Mouse (Mus musculus): ENCODE data around the gene Fkbp5. TPM values are rescaled to one million over a fixed set of nuclear protein-coding genes. Genes with fewer than 3 reads are reported as not detected.
"Not testable (repeated sequence)": the region's sequence is repeated elsewhere in the genome, so short reads cannot be mapped to it uniquely, and the experiment has no call there.

The Fkbp5 gene
- total RNA-seq, 2 experiments from 2014 or later = 40.4 to 69.3 TPM

GRCm38 (mm10) chr17:28362653-28363292 lies 154.6 kb downstream of the Fkbp5 start:
- intact Hi-C loops (cut with DNase I) = no loop called here
- DNase-seq (ENCODE audit: low spot score in 2 of 2) = no peak

DNA sequence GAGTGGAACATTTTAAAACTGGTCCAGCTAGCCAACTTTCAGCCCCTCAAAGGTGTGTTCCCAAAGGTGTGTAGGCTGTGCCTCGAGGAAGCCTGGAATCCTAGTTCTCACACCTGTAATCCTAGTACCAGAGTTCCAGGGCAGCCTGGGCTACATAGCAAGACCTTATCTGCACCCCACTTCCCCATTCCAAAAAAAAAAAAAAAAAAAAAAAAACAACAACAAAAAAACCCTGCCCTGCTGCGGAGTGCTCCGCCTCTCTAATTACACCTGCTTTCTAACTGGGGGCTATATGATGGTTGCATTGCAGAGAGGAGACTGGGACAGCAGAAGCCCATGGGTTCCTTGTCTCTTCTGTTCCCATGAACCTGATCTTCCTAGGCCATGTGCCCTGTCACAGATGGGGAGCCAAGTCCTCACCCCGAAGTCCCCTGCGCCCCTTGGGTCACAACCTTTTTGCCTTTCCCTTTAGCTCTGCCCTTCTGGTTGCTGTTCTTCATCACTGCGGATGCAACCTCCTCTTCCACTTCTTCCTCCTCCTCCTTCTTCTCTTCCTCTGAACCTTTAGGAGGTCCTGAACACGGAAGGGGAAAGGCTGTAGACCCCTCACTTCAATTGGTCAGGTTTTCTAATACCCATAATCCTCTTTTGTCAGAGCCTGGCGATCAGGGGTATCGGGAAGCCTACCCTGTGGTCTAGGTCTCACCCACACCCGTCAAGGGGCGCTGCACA lies 155.2 kb downstream of the Fkbp5 start:
- no peak for DNase-seq (ENCODE audit: low spot score in 2 of 2)
- intact Hi-C loops (cut with DNase I) = no loop called here

DNA sequence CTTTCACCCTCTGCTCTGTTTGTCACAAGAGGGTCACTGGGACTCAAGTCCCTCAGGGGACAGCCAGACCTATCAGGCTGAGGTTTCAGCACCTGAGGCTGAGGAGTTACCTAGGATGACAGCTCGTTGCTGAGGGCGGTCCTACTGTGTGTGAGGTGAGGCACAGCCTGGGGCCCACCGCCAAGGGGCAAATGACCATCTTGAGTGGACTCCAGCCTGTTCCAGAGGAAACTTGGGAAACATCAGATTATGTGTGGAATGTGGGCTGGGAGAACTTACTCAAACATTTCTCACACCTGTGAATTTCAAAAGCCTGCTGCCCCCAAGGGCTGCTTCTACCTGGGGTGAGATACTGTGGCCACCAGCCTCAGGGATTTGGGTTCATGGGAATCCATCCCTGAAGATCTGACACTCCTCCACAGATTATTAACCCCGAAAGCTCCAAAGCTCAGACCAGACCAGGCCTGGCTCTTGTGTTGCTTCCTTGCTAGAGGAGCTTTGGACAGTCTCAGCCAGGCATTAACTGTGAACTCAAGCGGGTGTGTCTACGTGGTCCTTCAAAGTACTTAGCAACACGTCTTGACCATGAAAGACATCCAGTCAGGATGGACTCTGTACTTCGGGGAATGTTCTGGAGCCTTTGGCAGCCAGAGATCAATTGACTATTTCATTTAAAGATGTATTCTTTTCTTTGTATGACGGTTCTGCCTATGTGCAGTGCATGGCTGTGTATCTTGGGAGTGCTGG lies 156.6 kb downstream of the Fkbp5 start:
- no peak for DNase-seq (ENCODE audit: low spot score in 2 of 2)
- intact Hi-C loops (cut with DNase I) = no loop called here

GRCm38 (mm10) chr17:28358576-28359261 lies 158.6 kb downstream of the Fkbp5 start:
- DNase-seq (ENCODE audit: low spot score in 2 of 2); intact Hi-C loops (cut with DNase I): not testable (repeated sequence)

GRCm38 (mm10) chr17:28355871-28356270 lies 161.5 kb downstream of the Fkbp5 start:
- intact Hi-C loops (cut with DNase I) = no loop called here
- no peak for DNase-seq (ENCODE audit: low spot score in 2 of 2)

DNA sequence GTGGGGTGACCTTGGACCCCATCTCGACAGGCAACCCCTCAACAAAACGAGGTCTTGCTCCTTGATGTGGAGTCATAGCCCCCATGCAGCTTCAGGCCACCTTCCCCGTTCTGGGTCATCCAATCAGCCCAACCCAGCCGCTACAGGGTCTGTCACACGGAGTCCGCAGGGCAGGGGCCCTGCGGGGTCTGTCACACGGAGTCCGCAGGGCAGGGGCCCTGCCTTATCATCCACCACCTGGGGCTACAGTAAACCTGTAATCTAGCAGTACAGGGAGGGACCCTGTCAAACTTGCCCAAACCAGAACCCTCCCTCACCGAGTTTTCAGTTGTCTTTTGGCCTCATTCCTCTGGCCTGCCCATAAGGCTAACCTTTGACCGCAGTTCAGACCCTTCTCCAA lies 165.3 kb downstream of the Fkbp5 start:
- intact Hi-C loops (cut with DNase I) = no loop called here
- no peak for DNase-seq (ENCODE audit: low spot score in 2 of 2)

DNA sequence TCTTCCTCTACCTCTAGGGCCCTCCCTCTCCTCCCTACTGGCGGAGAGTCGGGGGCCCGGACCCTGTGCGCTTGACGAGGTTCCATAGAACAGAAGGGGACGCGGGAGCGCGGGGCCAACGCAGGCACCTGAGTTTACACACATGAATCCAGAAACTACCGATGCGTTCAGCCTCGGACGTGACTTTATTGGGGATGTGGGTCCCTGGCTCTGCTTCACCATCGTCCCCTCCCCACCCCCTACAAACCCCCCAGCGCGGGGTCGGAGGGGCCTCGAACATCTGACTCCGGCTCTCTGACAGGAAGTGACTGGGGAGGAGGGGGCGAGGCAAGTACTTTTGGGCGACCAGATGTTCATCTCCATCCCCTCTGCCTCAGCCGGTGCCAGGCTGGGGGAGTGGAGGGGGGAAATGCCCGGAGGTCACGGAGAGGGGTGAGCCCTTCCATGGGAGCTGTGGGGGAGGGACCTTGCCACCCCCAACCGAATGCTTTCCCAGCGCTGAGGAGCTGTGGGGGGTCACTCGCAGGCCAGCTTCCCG lies 165.9 kb downstream of the Fkbp5 start:
- intact Hi-C loops (cut with DNase I) = no loop called here

DNA sequence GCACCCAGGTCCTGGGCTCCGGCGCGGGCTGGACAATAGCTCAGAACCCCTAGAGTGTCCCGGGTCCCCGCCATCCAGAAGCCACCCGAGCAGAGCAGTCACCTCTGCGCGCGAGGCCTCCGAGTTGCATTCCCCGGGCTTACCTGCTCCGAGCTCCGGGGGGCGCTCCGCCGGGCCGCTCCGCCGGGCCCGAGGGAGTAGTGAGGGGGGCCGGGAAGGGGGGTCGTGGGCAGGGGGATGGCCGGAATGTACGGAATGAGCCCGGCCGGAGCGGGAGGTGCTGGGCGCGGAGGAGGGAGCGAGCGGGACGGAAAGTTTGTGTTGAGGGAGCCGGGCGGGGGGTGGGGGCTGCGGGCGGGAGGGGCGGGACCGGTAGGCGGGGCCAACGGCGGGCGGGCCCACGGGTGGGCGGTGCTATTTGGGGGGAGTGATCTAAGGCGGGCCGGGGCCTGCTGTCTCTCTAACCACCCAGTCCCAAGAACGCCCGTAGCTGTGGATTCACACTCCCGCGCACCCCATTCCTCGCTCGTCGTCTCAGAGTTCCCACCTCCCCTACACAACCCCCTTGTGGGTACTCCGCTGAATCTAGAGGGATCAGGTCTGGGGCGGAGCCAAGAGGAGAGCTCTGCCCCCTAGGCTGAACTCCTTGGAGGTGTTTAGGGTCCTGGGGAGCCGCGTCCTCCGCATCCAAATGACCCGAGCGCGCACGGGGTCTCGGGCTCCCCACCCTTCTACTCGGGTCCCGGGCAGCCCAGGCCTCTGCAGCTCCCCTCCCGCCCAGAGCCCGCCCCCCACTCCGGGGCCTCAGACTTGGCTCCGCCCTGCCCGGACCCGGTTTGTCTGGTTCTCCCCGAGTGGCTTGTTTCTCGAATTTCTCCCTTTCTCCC lies 166.6 kb downstream of the Fkbp5 start, which contains the start of gene Tead3:
Tead3 (minus strand) TSS at position 352 of the 887 bp plus-strand sequence.
- intact Hi-C loops (cut with DNase I) = no loop called here
- DNase-seq (ENCODE audit: low spot score in 2 of 2) = no peak

More for the DNA sequence above, 165.9 kb downstream of the Fkbp5 start:
- no peak for DNase-seq (ENCODE audit: low spot score in 2 of 2)

- intact Hi-C loops (cut with DNase I) = no loop called here
- no peak for DNase-seq (ENCODE audit: low spot score in 2 of 2)
These were observed 167.3 kb downstream of the Fkbp5 start for GRCm38 (mm10) chr17:28349901-28350465.

GRCm38 (mm10) chr17:28349264-28349880 lies 168.0 kb downstream of the Fkbp5 start:
- intact Hi-C loops (cut with DNase I) = no loop called here
- DNase-seq (ENCODE audit: low spot score in 2 of 2) = no peak

Small RNAs within 50 kb of the gene (microRNA-seq; reads per million reads assigned to microRNA genes)
- gene Gm25195 (not detected), gene Mir6969 (not detected)

Other genes starting within 250 kb of the Fkbp5 start
- 10 to 100 TPM; 21.6 to 29.5 TPM for gene Fance, start 204.0 kb downstream of the Fkbp5 start, total RNA-seq (2021)
- 100 to 1,000 TPM; 289 to 354 TPM for gene Rpl10a, start 189.1 kb downstream of the Fkbp5 start, total RNA-seq (2021)
- gene Tead3, start 166.7 kb downstream of the Fkbp5 start, total RNA-seq (2021) = 1 to 10 TPM; 2.4 to 2.8 TPM
- not detected for gene Tulp1, start 152.3 kb downstream of the Fkbp5 start, total RNA-seq (2021)
- gene Armc12, start 13.3 kb upstream of the Fkbp5 start, total RNA-seq (2021) = not detected
- not detected for gene Clpsl2, start 31.9 kb upstream of the Fkbp5 start, total RNA-seq (2021)
- gene Clps, start 43.2 kb upstream of the Fkbp5 start, total RNA-seq (2021) = not detected
- gene Lhfpl5, start 58.1 kb upstream of the Fkbp5 start, total RNA-seq (2021) = 1 to 10 TPM; 3.1 to 3.2 TPM
- gene Srpk1, start 105.2 kb upstream of the Fkbp5 start, total RNA-seq (2021) = 100 to 1,000 TPM in 1 of 2 experiments, 10 to 100 TPM in 1; 90.2 to 106 TPM
- 10 to 100 TPM in 1 of 2 experiments, 1 to 10 TPM in 1; 6.9 to 10.8 TPM for gene Slc26a8, start 172.7 kb upstream of the Fkbp5 start, total RNA-seq (2021)
- gene Mapk14, start 173.8 kb upstream of the Fkbp5 start, total RNA-seq (2021) = 10 to 100 TPM; 86.6 to 86.8 TPM
- gene AC170998.1, start 208.6 kb upstream of the Fkbp5 start, total RNA-seq (2021) = 1 to 10 TPM; 2.2 to 3.6 TPM